Mouse (Mus musculus): ENCODE measurements around the gene Ttc23.

DNA sequence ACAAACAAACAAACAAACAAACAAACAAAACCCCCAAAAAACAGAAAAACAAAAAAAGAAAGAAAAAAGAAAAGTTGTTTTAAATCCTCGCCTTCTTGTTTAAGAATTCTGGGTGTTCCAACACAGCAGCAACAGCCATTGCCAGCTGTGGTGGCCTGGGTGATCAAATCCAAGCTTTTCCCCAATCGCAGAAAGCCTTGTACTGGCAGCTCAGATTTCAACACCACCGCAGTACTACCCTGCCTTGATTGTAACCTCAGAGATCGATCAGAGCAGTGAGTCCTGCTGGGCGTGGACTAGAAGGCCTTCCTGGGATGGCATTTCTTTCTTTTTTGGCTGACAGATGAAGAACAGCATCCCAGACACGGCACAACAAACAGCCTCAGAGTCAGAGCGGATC lies 48.7 kb downstream of the Ttc23 start:
- no peak for TF ChIP-seq CTCF (IDR thresholded peaks at IDR 0.05; ENCODE audit: low read depth, low read length)
- TF ChIP-seq POLR2A (IDR thresholded peaks at IDR 0.05; ENCODE audit: extremely low read depth, insufficient read depth, low read length): no peak

All from liver, adult 2 months (tissue).